Mouse (Mus musculus) embryonic facial prominence, embryonic 14.5 days (tissue): Measurements from ENCODE around the gene P3h1. TPM values are rescaled to one million over a fixed set of nuclear protein-coding genes. Genes with fewer than 3 reads are reported as not detected.

Experiments used
- ATAC-seq: fragments of 200-750 bp; cut with Nextera tagmentation; 2 replicates; pipeline ENCODE4 v1.8.0; 2017; ENCODE audit warnings: low read depth, moderate number of reproducible peaks, moderate TSS enrichment
- DNase-seq: peaks from one replicate; pipeline ENCODE4 v3.0.0-alpha.2; 2015; ENCODE audit warnings: low spot score
- H3K27ac ChIP-seq: fragments of 300-500 bp; sonication (generic); replicated peaks from 2 replicates; pipeline ENCODE4 v1.5.1; 2014; ENCODE audit warnings: low read depth, mild to moderate bottlenecking, low read length, moderate library complexity
- H3K27me3 ChIP-seq: fragments of 300-500 bp; sonication (generic); replicated peaks from 2 replicates; pipeline ENCODE4 v1.6.1; 2014; ENCODE audit warnings: low read length; ENCODE audit not compliant: control insufficient read depth, insufficient read depth
- H3K36me3 ChIP-seq: fragments of 300-500 bp; sonication (generic); 2 replicates; pipeline ENCODE4 v1.6.1; 2014; ENCODE audit warnings: low read length, mixed read lengths; ENCODE audit not compliant: control insufficient read depth, insufficient read depth
- H3K4me1 ChIP-seq: fragments of 300-500 bp; sonication (generic); 2 replicates; pipeline ENCODE4 v1.6.1; 2014; ENCODE audit warnings: antibody characterized with exemption, low read length; ENCODE audit not compliant: control insufficient read depth, insufficient read depth
- H3K4me2 ChIP-seq: fragments of 300-500 bp; sonication (generic); 2 replicates; pipeline ENCODE4 v1.6.1; 2014; ENCODE audit warnings: low read depth, mild to moderate bottlenecking, low read length, moderate library complexity, mixed read lengths
- H3K4me3 ChIP-seq: fragments of 300-500 bp; sonication (generic); 2 replicates; pipeline ENCODE4 v1.5.1; 2014; ENCODE audit warnings: low read depth, mild to moderate bottlenecking, low read length
- H3K9ac ChIP-seq: fragments of 300-500 bp; sonication (generic); 2 replicates; pipeline ENCODE4 v1.6.1; 2014; ENCODE audit warnings: low read depth, mild to moderate bottlenecking, low read length, moderate library complexity, mixed read lengths
- H3K9me3 ChIP-seq: fragments of 300-500 bp; sonication (generic); 2 replicates; pipeline ENCODE4 v1.6.1; 2016; ENCODE audit warnings: low read length; ENCODE audit not compliant: control insufficient read depth
- WGBS: fragments of 180-500 bp; shearing (Covaris S2); extraction: QIAGEN DNeasy Blood & Tissue Kit; methylation state at CpG from one replicate; pipeline ENCODE4 v1.1.7; 2014; 5-methylcytosine and 5-hydroxymethylcytosine counted together
- polyA plus RNA-seq: library from polyadenylated mRNA; unstranded; fragments of >200 nt; fragmentation: Nextera tagmentation; extraction: Ambion mirVana; gene quantifications from 2 replicates; pipeline ENCODE4 v1.2.1, GENCODE M21; 2014

The P3h1 gene
- polyA plus RNA-seq, 1 experiment from 2014 or later, result 100 TPM

GRCm38 (mm10) chr4:119192757-119193156 is 40.0 kb upstream of the P3h1 start:
- no peak for DNase-seq

GRCm38 (mm10) chr4:119194909-119195581 is 37.7 kb upstream of the P3h1 start, which contains the start of gene Svbp:
Svbp (plus strand) TSS chr4:119195306.
- ATAC-seq, result peak; percentile 92
- H3K4me2 ChIP-seq, result peak within 1 kb of the TSS; percentile 78
- H3K36me3 ChIP-seq, result peaks cover 26% of the 10 kb centered on the region; the same call in 1 of the 2 replicates
- H3K27me3 ChIP-seq, result no peaks in the 10 kb centered on the region
- H3K9me3 ChIP-seq, result no peaks in the 10 kb centered on the region
- WGBS, result 0% methylated on average over 27 of the region's 47 CpGs
- peak within 1 kb of the TSS; percentile 85 for H3K9ac ChIP-seq
- peak within 1 kb of the TSS; percentile 82 for H3K4me3 ChIP-seq
- DNase-seq, result peak; percentile 95
- peaks cover 6% of the 10 kb centered on the region for H3K4me1 ChIP-seq
- peak within 1 kb of the TSS; percentile 89 for H3K27ac ChIP-seq

More at GRCm38 (mm10) chr4:119192757-119193156, 40.0 kb upstream of the P3h1 start:
- Histone ChIP-seq H3K9me3 (no peaks in the 10 kb centered on the region), H3K27ac (no peak overlapping the region), H3K27me3 (no peaks in the 10 kb centered on the region), H3K9ac (no peak overlapping the region), H3K4me1 (peaks cover 6% of the 10 kb centered on the region), H3K4me3 (no peak overlapping the region), H3K36me3 (peaks cover 7% of the 10 kb centered on the region; the same call in 1 of the 2 replicates), H3K4me2 (no peak overlapping the region)
- ATAC-seq, result no peak
- WGBS, result 92% methylated on average over 4 of the region's 4 CpGs

- no peaks in the 10 kb centered on the region for H3K9me3 ChIP-seq
- H3K27me3 ChIP-seq, result no peaks in the 10 kb centered on the region
- no peak for ATAC-seq
- peaks cover 30% of the 10 kb centered on the region for H3K36me3 ChIP-seq
- peak overlapping the region; percentile 85 for H3K9ac ChIP-seq
- H3K4me1 ChIP-seq, result peaks cover 6% of the 10 kb centered on the region
- no peak for DNase-seq
- peak overlapping the region; percentile 78 for H3K4me2 ChIP-seq
- 5% methylated on average over 18 of the region's 18 CpGs for WGBS
- peak overlapping the region; percentile 89 for H3K27ac ChIP-seq
- H3K4me3 ChIP-seq, result peak overlapping the region; percentile 82
Measured at GRCm38 (mm10) chr4:119195582-119196320, 37.0 kb upstream of the P3h1 start.

- ATAC-seq, result no peak
- peak; percentile 67 for DNase-seq
- no peak overlapping the region for H3K4me3 ChIP-seq
- WGBS, result 77% methylated on average over 6 of the region's 6 CpGs
- H3K4me1 ChIP-seq, result peaks cover 6% of the 10 kb centered on the region
- H3K9ac ChIP-seq, result no peak overlapping the region
- no peaks in the 10 kb centered on the region for H3K27me3 ChIP-seq
- peaks cover 42% of the 10 kb centered on the region for H3K36me3 ChIP-seq
- H3K9me3 ChIP-seq, result no peaks in the 10 kb centered on the region
- no peak overlapping the region for H3K4me2 ChIP-seq
- no peak overlapping the region for H3K27ac ChIP-seq
Measured at GRCm38 (mm10) chr4:119198105-119198504, 34.6 kb upstream of the P3h1 start.

- DNase-seq (peak; percentile 90), ATAC-seq (peak; percentile 72)
- Histone ChIP-seq H3K36me3 (peaks cover 19% of the 10 kb centered on the region), H3K4me2 (no peak overlapping the region), H3K9me3 (no peaks in the 10 kb centered on the region), H3K27me3 (no peaks in the 10 kb centered on the region), H3K27ac (no peak overlapping the region), H3K4me1 (no peaks in the 10 kb centered on the region), H3K4me3 (no peak overlapping the region), H3K9ac (no peak overlapping the region)
- 16% methylated on average over 8 of the region's 8 CpGs for WGBS
Measured at GRCm38 (mm10) chr4:119204672-119205071, 28.0 kb upstream of the P3h1 start.

- no peak overlapping the region for H3K4me2 ChIP-seq
- no peaks in the 10 kb centered on the region for H3K36me3 ChIP-seq
- H3K4me1 ChIP-seq, result no peaks in the 10 kb centered on the region
- H3K27me3 ChIP-seq, result no peaks in the 10 kb centered on the region
- H3K9ac ChIP-seq, result no peak overlapping the region
- DNase-seq, result no peak
- 0 out of 2 replicates have a peak, but pooled peaks have one; percentile 41 for ATAC-seq
- H3K4me3 ChIP-seq, result no peak overlapping the region
- 74% methylated on average over 8 of the region's 8 CpGs for WGBS
- H3K27ac ChIP-seq, result no peak overlapping the region
- H3K9me3 ChIP-seq, result no peaks in the 10 kb centered on the region
Measured at GRCm38 (mm10) chr4:119216667-119217066, 16.0 kb upstream of the P3h1 start.

- H3K27ac ChIP-seq, result no peak within 1 kb of the TSS
- 0 out of 2 replicates have a peak, but pooled peaks have one; percentile 13 for ATAC-seq
- DNase-seq, result no peak
- H3K36me3 ChIP-seq, result no peaks in the 10 kb centered on the region
- no peaks in the 10 kb centered on the region for H3K27me3 ChIP-seq
- no peak within 1 kb of the TSS for H3K4me2 ChIP-seq
- no peak within 1 kb of the TSS for H3K9ac ChIP-seq
- H3K4me1 ChIP-seq, result no peaks in the 10 kb centered on the region
- no peaks in the 10 kb centered on the region for H3K9me3 ChIP-seq
- WGBS, result 13% methylated on average over 11 of the region's 11 CpGs
- H3K4me3 ChIP-seq, result no peak within 1 kb of the TSS
Measured at GRCm38 (mm10) chr4:119218169-119218568, 14.5 kb upstream of the P3h1 start, which contains the start of gene Tmem269. Tmem269 (minus strand) TSS chr4:119218217.

- no peak overlapping the region for H3K27ac ChIP-seq
- H3K36me3 ChIP-seq, result peaks cover 51% of the 10 kb centered on the region
- H3K4me2 ChIP-seq, result no peak overlapping the region
- H3K27me3 ChIP-seq, result no peaks in the 10 kb centered on the region
- DNase-seq (peak; percentile 32), ATAC-seq (no peak)
- WGBS, result 88% methylated on average over 1 of the region's 1 CpGs
- no peaks in the 10 kb centered on the region for H3K9me3 ChIP-seq
- H3K4me3 ChIP-seq, result no peak overlapping the region
- no peaks in the 10 kb centered on the region for H3K4me1 ChIP-seq
- no peak overlapping the region; the same call in 1 of the 2 replicates for H3K9ac ChIP-seq
Measured at GRCm38 (mm10) chr4:119223696-119224095, 9.0 kb upstream of the P3h1 start.
